Mouse (Mus musculus) monocyte, adult 2 months (primary cell): Measurements from ENCODE around the gene Ppil2.

Source experiments
- DNase-seq, 2 experiments: peaks; one replicate each; pipeline ENCODE4 v3.0.0; 2022; ENCODE audit warnings: low spot score in 2 of 2, low read depth in 1 of 2

Ppil2 gene

GRCm38 (mm10) chr16:17102630-17103220, 8.3 kb downstream of the Ppil2 start:
- DNase-seq = no peak

DNA sequence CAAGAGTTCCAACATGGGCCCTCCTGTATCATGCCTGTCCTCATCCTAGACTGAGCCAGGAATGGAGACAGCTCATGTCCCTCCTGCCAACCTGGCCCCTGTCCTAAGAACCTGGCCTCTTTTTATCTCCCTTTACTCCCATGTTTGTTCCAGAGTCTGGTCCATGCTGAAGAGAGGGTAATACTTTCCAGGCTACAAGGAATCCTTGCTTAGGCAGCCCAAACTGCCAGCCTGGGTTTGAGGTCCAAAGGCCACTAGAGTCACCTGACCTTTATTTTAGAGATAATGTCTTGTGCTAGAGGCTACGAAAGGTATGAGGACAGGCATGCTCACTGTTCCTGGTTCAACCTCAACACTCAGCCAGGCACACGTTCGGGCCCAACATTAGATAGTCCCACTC, 14.1 kb downstream of the Ppil2 start:
- DNase-seq = no peak

DNA sequence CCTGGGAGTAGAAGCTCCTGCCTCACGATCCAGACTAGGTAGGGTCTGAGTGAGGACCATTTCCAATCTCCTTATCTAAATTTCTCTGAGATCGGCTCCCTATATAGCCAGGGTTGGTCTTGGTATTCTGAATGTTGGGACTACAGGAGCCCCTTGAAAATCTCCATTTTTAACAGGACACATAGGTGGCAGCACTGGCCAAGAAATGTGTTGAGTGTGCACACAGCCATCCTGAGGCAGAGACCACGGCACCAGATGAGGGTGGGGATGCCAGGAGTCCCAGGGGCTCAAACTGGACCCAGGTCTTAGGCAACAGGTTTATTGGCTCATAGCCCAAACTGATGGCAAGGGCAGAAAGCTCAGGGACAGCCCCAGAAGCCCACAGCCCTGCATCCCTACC, 22.7 kb downstream of the Ppil2 start:
- DNase-seq = no peak

DNA sequence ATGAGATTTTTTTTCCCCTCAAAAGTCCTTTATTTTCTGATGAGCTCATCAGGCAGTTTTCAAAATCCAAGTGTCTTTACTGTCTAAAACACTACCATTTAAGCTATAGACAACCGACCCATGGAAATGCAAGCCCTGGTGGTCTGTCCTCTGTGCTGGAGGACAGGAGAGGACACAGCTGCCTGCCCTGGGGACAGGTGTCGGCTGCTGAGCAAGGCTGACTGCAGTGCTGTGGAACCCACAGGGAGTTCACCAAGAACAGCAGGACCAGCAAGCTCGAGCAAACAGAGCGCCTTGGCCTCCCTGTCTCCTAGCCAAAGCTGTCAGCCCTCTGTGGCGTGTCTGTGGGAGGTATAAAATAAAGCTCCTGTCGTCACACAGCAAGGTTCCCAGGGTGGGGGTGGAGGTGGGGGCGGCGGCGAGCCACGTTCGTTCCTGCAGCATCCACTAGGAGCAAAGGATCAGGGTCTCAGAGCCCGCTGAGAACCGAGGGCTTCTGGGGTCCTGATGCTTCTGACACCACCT, 24.3 kb downstream of the Ppil2 start:
- no peak for DNase-seq

GRCm38 (mm10) chr16:17086241-17086640, 24.8 kb downstream of the Ppil2 start:
- DNase-seq = no peak

GRCm38 (mm10) chr16:17085636-17086035, 25.4 kb downstream of the Ppil2 start:
- no peak for DNase-seq

DNA sequence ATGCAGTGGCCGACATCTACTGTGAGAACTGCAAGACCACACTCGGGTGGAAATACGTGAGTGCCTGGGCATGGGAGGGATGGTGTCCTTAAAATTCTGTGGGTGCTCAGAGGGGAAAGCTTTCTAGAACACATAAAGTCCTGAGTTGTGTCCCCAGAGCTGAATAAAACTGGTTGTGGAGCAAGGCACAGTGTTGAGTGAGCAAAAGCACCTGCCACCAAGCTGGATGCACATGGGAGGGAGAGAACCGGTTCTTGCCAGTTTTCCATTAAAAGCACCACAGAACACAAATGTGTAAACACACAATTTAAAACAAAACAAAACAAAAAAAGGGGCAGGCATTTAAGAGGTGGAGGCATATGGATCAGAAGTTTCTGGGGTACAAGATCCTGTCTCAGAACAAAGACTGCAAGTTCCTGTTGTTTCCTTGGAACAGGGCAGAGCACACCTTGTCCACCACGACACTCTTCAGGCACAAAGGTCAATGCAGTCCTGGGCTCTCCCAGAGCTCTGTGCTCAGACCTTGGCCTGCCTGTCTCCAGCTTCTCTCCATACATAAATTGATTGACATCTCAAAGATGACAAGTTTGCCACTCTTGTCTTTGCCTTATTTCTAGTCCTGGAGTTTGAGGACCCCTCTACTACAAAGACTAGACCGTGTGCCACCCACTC, 28.8 kb downstream of the Ppil2 start:
- no peak for DNase-seq

DNA sequence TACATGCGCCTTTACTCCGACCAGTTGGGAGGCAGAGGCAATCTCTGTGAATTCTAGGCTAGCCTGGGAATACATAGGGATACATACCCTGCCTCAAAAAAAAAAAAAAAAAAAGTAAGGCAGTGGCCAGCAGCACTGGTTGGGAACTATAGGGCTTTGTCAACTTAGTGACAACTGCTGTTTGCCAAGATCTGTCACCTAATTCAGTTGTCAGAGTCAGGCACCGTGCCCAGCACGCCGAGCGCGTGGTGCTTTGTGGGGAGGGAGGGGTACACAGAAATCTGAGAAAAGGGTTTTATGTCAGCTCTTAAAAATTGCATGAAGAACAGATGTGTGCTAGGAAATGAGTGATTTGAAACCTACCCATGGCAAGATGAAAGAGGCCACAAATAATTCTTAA, 33.0 kb downstream of the Ppil2 start:
- DNase-seq = no peak

- no peak for DNase-seq
Observed at GRCm38 (mm10) chr16:17076869-17077268, 34.2 kb downstream of the Ppil2 start.

GRCm38 (mm10) chr16:17076301-17076700, 34.8 kb downstream of the Ppil2 start:
- no peak for DNase-seq

GRCm38 (mm10) chr16:17073000-17073399, 38.1 kb downstream of the Ppil2 start:
- no peak for DNase-seq

GRCm38 (mm10) chr16:17070716-17071115, 40.3 kb downstream of the Ppil2 start:
- no peak for DNase-seq

DNA sequence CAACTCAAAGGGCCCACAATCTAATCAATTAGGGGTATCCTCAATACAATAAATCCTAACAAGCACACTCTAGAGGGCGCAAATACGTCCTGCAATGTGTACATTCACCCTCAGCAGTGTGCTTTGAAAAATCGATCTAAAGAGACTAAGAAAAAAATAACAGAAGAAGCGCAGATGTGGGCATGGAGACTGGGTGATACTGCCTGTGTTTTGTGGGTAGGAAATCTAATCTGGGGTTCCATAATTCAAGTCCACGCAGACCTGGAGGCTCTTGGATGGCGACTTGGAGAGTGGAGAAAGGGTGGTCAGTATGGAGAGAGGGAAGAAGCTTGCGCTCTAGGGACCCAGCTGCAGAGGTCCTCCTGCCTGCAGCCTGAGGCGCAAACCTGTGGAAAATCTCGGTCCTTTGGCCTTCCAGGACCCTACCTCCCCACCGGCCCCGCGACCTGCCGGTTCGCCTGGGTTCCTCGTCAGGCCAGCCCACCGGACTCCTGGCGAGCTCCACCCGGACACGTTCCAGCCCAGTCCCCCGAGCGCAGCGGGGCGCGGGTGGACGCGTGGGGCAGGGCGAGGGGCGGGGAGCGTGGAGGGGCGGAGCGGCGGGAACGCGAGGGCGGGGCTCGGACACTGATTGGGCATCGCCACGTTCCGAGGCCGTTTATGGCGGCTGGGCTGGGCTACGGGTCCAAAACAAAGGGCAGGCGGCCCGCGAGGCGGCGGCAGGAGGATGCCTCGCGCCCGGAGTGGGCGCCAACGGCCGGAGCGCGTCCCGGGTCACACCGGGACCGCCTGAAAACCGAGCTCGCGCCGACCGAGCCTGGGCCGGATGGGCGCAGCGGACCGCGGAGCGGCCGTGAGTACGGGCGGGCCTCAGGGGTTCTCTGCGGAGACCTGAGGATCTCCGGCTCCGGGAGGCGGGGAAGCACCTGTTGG, 41.3 kb downstream of the Ppil2 start, which contains the start of gene Ypel1:
TSS of gene Ypel1 (plus strand) at position 186 of the 933 bp plus-strand sequence.
- peak in 1 of 2 experiments; percentile 30 for DNase-seq

DNA sequence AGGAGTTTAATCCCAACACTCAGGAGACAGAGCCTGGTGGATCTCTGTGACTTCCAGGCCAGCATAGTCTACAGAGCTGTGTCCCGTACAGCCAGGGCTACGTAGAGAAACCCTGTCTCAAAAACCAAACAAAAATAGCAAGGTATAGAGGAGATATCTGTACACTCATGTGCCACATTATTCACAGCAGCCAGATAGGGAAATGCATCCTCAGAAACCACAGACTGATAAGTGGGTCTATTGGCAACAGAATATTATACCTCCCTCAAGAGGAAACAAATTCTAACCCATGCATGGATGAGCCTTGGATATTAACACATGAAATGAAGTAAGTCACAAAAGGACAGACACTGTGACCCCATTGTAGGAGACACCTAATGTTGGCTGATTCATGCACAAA, 43.5 kb downstream of the Ppil2 start:
- DNase-seq = no peak

DNA sequence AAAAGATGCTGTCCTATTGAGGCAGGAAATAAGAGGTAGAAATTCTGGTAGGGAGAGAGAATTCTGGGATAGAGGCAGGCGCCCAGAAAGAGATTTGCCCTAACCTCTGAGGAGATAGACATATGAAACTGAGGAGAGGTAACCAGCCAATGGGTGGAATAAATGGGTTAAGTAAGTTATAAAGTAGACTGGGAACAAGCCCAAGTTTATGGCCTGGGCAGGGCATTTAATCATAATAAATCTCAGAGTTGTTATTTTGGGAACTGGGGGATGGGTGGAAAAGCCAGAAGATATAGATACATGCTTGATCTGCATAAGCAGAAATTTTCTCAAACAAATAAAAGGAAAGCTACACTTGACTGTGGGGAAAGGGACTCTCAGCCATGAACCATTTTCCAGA, 48.7 kb downstream of the Ppil2 start:
- no peak for DNase-seq

DNA sequence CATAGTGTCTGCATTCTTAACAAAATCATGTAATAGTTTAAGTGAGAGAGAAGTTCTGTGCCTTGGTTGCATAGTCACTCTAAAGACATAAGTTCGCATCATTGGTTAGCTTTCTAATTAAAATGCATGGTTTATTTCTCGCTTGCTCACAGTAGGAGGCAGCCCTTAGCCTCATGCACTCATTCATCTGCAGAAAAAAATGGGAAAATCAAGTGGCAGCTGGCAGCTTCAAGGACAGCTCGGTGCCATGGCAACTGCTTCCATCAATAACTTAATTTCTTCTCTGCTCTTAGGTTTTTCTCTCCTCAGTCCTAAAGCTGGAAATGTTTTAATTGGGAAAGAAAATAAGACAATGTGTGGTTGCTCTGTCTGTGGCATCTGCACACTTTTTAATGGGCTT, 55.5 kb downstream of the Ppil2 start:
- DNase-seq = no peak

GRCm38 (mm10) chr16:17053903-17054302, 57.2 kb downstream of the Ppil2 start:
- DNase-seq = no peak

GRCm38 (mm10) chr16:17052087-17052486, 59.0 kb downstream of the Ppil2 start:
- DNase-seq = no peak

DNA sequence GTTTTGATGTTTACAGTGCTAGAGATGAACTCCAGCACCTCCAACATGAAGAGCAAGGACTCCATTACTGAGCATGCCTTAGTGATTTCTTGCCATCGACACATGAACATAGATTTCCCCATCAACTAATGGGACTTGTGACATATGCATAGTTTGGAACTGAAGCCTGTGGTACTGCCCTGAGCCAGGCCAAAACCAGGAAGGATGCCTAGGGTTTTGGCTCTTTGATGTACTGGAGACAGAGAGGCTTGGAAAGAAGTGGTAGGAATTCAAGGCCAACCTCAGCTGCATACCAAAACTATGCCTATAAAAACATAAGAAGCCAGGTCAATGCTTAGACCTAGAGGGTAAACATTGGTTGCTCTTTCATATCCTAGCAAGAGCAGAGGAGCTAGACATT, 61.2 kb downstream of the Ppil2 start:
- no peak for DNase-seq

- DNase-seq = no peak
Observed at GRCm38 (mm10) chr16:17045287-17045686, 65.8 kb downstream of the Ppil2 start.

GRCm38 (mm10) chr16:17044320-17044719, 66.7 kb downstream of the Ppil2 start:
- DNase-seq = no peak

DNA sequence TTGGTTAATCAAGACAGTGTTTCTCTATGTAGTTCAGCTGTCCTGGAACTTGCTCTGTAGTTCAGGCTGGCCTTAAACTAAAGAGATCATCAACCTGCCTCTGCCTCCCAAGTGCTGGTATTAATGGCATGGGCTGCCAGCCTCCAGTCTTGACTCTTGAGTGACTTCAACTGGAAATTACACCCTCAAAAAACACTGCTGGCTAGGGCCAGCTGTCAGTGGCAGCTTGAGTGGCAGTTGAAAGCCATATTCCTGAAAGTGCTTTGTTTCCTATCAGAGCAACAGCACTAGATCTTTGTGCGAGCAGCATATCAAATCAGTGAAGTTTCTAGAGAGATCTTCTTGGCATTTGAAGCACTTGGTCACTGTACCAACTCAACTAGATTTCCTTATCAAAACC, 69.6 kb downstream of the Ppil2 start:
- no peak for DNase-seq
